Mouse (Mus musculus): ENCODE measurements around the gene Nfatc2. TPM values are rescaled to one million over a fixed set of nuclear protein-coding genes. Genes with fewer than 3 reads are reported as not detected.

The Nfatc2 gene
- total RNA-seq, 2 experiments from 2014 or later = 11.8 to 15.0 TPM

GRCm38 (mm10) chr2:168548008-168548407 lies 53.4 kb downstream of the Nfatc2 start:
- intact Hi-C loops (cut with DNase I) = no loop called here
- DNase-seq (ENCODE audit: low spot score in 2 of 2) = no peak

- intact Hi-C loops (cut with DNase I) = no loop called here
- DNase-seq (ENCODE audit: low spot score in 2 of 2) = peak; percentile 54 to 64
These were observed 55.4 kb downstream of the Nfatc2 start for GRCm38 (mm10) chr2:168545901-168546557.

DNA sequence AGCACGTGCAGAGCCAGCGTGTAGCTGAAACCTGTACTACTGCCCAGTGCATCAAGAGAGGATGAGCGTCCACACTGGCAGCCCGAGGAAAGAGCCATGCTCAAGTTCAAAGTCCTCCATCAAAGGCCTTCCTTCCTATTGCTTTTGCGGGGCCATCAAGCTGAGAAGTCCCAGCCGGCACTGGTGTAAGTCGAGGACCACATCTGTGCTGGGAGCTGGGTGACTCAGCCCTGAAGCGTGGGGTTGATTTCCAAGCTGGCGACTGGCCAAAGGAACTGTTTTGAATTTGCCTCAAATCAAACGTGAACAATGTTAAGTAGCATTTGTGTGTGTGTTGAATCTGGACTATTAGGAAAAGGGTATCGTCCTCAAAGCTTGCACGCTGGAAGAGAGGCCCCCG lies 57.4 kb downstream of the Nfatc2 start:
- DNase-seq (ENCODE audit: low spot score in 2 of 2) = peak; percentile 31 to 74
- intact Hi-C loops (cut with DNase I) = no loop called here

DNA sequence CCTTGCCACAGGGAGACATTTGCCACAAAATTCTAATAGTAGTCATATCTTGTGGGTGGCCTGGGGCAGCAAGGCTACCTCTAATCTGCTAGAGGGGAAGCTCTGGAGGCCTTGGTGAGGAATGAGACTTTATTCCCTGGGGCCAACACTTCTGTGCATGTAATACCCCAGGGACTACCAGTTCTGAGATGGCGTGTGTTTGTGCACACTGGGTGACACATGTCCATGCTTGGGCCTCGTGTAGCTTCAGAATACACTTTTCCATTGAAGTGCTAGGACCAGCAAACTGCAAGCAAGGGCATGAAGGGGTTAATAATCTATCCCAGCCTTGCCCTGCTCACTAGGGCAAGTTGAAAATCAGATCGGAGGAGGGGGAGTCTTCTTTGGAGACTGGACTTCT lies 58.4 kb downstream of the Nfatc2 start:
- intact Hi-C loops (cut with DNase I) = no loop called here
- no peak for DNase-seq (ENCODE audit: low spot score in 2 of 2)

DNA sequence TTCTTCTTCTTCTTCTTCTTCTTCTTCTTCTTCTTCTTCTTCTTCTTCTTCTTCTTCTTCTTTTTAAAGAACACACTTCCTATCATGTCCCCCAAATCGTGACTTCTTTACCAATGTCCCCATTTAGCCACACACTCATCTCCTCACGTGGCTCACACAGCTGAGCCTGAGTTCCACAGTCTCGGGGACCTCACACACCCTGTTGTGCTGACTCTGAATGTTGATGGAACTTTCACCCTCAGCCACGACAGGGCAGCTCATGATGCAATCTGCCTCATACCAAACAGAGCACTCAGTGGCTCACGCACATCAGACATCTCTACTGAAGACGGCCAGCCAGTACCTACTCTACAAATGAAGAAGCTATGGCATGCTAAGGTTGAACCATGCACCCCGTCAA lies 60.2 kb downstream of the Nfatc2 start:
- intact Hi-C loops (cut with DNase I) = no loop called here
- no peak for DNase-seq (ENCODE audit: low spot score in 2 of 2)

GRCm38 (mm10) chr2:168539594-168540222 lies 61.7 kb downstream of the Nfatc2 start:
- no peak for DNase-seq (ENCODE audit: low spot score in 2 of 2)
- intact Hi-C loops (cut with DNase I) = no loop called here

- no peak for DNase-seq (ENCODE audit: low spot score in 2 of 2)
- intact Hi-C loops (cut with DNase I) = no loop called here
These were observed 62.4 kb downstream of the Nfatc2 start for GRCm38 (mm10) chr2:168539026-168539425.

DNA sequence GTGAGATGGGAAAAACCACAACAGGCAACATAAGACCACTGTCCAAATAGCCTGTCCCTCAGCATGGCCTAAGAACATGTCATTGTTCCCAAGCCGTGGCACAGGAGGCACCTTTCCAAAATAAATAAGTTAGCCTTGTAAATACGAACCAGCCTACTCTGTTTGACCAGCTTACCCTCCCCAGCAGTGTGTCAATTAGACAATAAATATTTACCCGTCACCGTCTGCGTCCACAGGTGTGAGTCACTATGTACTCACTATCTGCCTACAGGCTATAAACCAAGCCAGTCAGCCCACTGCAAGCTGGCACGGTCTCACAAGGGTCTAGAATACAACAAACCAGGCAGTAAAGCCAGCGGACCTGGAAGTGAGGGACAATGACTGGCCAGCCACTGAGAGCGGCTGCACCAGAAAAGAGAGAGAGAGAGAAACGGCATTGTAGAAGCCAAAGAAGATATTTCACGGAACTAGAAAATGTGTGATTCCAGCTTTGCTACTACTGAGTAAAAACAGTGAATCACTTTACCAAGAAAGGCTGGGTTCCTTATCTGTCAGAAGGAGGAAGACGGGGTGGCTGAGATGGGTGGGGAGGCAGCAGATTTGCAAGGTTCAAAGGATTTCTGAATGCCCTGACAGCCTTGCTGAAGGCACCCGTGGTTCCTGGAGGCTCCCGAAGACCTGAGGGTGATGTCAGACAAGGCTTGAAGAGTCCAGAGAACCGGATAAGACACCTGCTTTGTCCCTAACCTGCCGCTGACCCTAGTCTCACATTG lies 69.2 kb downstream of the Nfatc2 start:
- intact Hi-C loops (cut with DNase I) = no loop called here
- DNase-seq (ENCODE audit: low spot score in 2 of 2) = no peak

- DNase-seq (ENCODE audit: low spot score in 2 of 2) = no peak
- intact Hi-C loops (cut with DNase I) = no loop called here
These were observed 72.9 kb downstream of the Nfatc2 start for GRCm38 (mm10) chr2:168528551-168528950.

GRCm38 (mm10) chr2:168527430-168527792 lies 74.0 kb downstream of the Nfatc2 start:
- DNase-seq (ENCODE audit: low spot score in 2 of 2) = no peak
- intact Hi-C loops (cut with DNase I) = no loop called here

DNA sequence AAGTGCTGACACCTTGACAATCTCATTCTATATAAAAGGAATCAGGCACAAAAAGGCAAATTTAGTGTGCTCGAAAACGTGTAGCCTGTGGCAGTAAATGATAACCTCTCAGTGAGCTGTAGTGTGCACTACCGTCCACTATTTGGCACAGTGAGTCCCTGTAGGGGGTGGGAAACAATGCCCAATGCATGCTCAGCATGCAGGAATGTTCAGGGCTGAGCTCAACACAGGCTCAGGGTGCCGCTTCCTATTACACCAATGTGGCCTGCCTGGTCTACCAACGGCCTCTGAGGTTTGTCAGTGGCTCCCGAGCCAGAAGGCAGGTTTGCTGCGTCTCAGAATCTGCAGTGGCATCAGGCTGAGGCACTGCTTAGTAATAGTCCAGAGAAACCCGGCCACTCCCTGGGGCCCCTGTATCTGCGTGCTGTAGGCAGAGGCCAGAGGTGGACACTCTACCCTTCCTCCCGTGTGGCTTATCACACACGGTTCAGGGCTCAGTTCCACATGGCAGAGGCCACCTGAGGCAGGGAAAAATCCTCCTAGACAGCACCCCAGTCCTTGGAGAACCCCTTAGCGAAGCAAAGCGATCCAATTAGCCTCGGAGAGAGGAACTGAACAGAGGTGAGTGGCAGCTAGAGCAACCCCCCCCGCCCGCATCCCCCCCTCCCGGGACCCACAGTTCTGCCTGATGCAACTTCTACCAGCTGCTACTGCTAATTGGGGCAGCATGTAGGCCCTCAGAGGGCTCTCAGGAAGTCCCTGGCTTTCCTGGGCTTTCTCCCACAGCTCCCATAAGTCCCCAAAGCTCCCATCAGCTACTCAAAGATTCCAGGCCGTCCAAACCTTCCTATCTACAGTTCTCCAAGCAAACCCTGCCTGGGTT lies 74.7 kb downstream of the Nfatc2 start:
- DNase-seq (ENCODE audit: low spot score in 2 of 2) = no peak
- intact Hi-C loops (cut with DNase I) = no loop called here

GRCm38 (mm10) chr2:168525391-168526154 lies 75.9 kb downstream of the Nfatc2 start:
- DNase-seq (ENCODE audit: low spot score in 2 of 2) = no peak
- intact Hi-C loops (cut with DNase I) = no loop called here

DNA sequence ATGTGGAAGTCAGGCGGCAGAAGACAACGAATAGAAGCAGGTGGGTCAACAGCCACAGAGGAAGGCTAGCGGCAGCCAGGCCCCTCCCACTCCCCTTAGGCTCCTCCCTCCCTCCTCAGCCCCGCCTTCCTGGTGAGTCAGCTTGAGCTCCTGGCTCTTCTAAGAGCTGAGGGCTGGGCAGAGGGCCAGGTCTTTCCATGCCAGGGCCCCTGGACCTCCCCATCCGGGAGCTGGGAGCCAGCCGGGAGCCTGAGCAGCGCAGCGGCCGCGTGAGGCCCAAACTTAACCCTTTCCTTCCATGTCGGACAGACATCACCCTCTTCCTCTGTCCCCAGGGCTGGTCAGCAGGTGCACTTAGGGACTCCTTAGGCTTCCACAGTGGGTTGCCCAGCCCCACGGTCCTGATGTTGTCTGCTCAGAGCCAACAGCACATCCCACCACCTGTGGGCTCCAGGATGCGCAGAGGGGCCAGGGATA lies 76.5 kb downstream of the Nfatc2 start:
- peak; percentile 84 to 90 for DNase-seq (ENCODE audit: low spot score in 2 of 2)
- intact Hi-C loops (cut with DNase I) = no loop called here

- no peak for DNase-seq (ENCODE audit: low spot score in 2 of 2)
- intact Hi-C loops (cut with DNase I) = no loop called here
These were observed 79.2 kb downstream of the Nfatc2 start for GRCm38 (mm10) chr2:168522247-168522646.

- intact Hi-C loops (cut with DNase I) = no loop called here
- DNase-seq (ENCODE audit: low spot score in 2 of 2) = no peak
These were observed 80.7 kb downstream of the Nfatc2 start for GRCm38 (mm10) chr2:168520771-168521170.

- intact Hi-C loops (cut with DNase I) = no loop called here
- no peak for DNase-seq (ENCODE audit: low spot score in 2 of 2)
These were observed 81.9 kb downstream of the Nfatc2 start for GRCm38 (mm10) chr2:168519589-168519988.

GRCm38 (mm10) chr2:168518256-168518659 lies 83.2 kb downstream of the Nfatc2 start:
- intact Hi-C loops (cut with DNase I) = no loop called here

DNA sequence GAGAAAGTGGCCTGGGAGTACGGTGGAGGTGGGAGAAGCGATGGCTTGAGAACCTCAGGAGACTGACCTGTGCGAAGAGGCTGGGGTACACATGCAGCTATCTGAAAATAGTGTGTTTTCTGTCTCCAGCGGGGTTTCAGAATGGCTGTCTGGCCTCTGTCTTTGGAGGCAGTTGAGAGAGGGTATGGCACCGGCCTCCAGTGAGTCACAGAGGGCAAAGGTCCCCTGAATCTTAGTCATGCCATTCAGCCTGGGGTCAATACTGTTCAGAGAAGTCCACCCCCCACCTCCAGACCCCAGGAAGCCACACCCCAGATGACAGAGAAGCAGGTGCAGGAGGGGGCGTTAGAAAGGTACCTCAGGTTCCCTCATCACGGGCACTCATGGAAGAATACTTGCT lies 83.7 kb downstream of the Nfatc2 start:
- DNase-seq (ENCODE audit: low spot score in 2 of 2) = no peak
- intact Hi-C loops (cut with DNase I) = no loop called here

More at GRCm38 (mm10) chr2:168518256-168518659, 83.2 kb downstream of the Nfatc2 start:
- DNase-seq (ENCODE audit: low spot score in 2 of 2) = no peak

DNA sequence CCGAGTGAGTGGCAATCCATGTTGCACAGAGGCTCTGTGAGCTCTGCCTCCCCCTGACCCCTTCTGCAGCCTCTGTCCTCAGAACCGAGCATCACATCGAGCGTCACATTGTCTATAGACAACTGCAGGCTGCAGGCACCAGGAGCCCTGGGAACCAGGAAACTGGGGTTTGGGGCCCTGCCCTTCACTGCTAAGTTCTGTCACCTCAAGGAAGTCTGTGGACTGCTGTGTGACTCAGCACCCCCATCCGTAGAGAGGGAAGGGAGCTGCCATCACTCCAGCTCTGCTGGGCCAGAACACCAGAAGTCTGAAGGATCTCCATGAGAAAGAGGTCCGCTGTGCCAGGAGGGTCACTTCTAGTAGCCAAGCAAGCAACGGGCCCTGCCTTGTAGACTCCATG lies 84.7 kb downstream of the Nfatc2 start:
- intact Hi-C loops (cut with DNase I) = no loop called here
- no peak for DNase-seq (ENCODE audit: low spot score in 2 of 2)

Data from left cerebral cortex, postnatal 14 days (tissue).